Mouse (Mus musculus): ENCODE results near the gene Coq8b. TPM values are rescaled to one million over a fixed set of nuclear protein-coding genes. Genes with fewer than 3 reads are reported as not detected.

The Coq8b gene
- total and polyA plus RNA-seq, 2 experiments from 2014 or later: 15.1 to 26.0 TPM

DNA sequence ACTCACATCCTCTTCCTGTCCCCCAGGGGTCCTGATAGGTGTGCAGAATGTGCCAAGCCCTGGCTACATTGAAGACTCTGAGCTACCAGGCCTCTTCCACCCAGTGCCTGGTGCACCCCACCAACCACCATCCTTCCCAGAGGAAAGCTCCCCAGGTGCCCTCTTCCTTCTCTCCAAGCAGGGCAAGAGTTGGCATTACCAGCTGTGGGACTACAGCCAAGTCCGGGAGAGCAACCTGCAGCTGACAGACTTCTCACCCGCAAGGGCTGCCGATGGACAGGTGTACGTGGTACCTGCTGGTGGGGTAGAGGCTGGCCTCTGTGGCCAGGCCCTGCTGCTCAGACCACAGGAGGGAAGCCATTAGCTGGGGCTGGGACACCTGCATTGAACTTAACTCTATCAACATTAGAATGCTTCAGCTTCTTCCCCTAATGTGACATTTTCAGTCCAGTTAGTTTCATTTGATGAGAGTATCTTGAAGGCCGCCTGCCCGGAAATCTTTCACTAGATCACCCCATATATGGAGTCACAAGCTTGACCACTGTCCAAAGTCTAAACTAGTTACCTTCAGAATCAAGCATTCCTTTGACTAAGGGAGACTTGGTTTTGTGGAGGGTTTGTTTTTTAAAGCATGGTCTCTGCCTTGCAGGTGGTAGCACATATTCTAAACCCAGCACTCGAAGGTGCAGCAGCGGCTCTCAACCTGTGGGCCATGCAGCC, 28.9 kb upstream of the Coq8b start:
- no peak overlapping the region for H3K9ac ChIP-seq (replicated peaks; ENCODE audit: low read length, poor library complexity, severe bottlenecking)
- H3K4me1 ChIP-seq (ENCODE audit: insufficient read depth, low read length): no peaks in the 10 kb centered on the region
- H3K4me2 ChIP-seq (ENCODE audit: low read depth, low read length, poor library complexity, severe bottlenecking): no peak overlapping the region
- H3K9me3 ChIP-seq (ENCODE audit: low read length): no peaks in the 10 kb centered on the region
- DNase-seq (ENCODE audit: low spot score) (no peak), ATAC-seq (ENCODE audit: low FRiP score) (no peak)
- no peak overlapping the region for H3K27ac ChIP-seq (ENCODE audit: low read depth, low read length)
- H3K4me3 ChIP-seq (ENCODE audit: low read depth, low read length): no peak overlapping the region
- H3K27me3 ChIP-seq (ENCODE audit: insufficient read depth, low read length): no peaks in the 10 kb centered on the region
- no peak for TF ChIP-seq CTCF (IDR thresholded peaks at IDR 0.05)
- peaks cover 42% of the 10 kb centered on the region for H3K36me3 ChIP-seq (ENCODE audit: insufficient read depth, low read length)
- 97% methylated on average over 8 of the region's 8 CpGs for WGBS

DNA sequence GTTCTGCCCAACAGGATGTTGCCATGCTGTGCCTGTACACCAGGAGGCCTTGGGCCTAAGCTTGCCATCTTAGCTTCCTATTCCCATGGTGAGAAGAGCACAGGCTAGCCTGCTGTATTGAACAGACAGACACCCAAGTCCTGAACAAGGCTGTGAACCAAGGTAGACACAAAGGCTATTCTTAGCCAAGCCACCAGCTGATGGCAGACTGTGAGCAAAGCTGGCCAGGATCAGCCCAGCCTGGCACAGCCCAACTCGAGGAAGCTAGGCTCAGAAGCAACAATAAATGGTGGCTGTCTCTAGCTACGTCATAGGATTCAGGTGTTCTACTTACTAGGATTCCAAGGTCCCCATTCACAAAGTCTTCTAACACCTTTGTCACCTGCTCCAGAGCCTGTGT, 20.2 kb upstream of the Coq8b start:
- H3K4me1 ChIP-seq (ENCODE audit: insufficient read depth, low read length): no peaks in the 10 kb centered on the region
- H3K27me3 ChIP-seq (ENCODE audit: insufficient read depth, low read length): no peaks in the 10 kb centered on the region
- H3K36me3 ChIP-seq (ENCODE audit: insufficient read depth, low read length): peaks cover 71% of the 10 kb centered on the region
- DNase-seq (ENCODE audit: low spot score): no peak
- no peak overlapping the region for H3K27ac ChIP-seq (ENCODE audit: low read depth, low read length)
- no peak for TF ChIP-seq CTCF (IDR thresholded peaks at IDR 0.05)
- H3K4me3 ChIP-seq (ENCODE audit: low read depth, low read length): no peak overlapping the region
- H3K4me2 ChIP-seq (ENCODE audit: low read depth, low read length, poor library complexity, severe bottlenecking): no peak overlapping the region
- no peak for ATAC-seq (ENCODE audit: low FRiP score)
- 89% methylated on average over 2 of the region's 2 CpGs for WGBS
- H3K9ac ChIP-seq (replicated peaks; ENCODE audit: low read length, poor library complexity, severe bottlenecking): no peak overlapping the region
- H3K9me3 ChIP-seq (ENCODE audit: low read length): no peaks in the 10 kb centered on the region

DNA sequence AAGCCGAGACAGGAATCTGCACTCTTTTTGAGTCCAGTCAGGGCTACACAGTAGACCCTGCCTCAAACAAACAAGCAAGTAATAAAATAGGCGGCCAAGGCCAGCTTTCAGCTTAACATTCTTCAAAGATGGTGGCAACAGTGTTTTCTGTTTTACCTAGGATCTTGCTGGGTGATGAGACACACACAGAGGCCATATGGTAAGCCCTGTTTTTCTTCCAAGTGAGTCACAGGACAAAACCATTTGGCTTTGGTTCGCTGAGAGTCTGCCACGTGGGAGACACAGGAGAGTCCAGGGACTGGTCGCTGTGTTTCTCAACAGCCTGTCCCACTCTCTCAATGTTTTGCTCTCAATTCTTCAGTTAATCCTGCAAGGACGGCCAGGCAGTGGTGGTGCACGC, 14.2 kb upstream of the Coq8b start:
- no peaks in the 10 kb centered on the region for H3K27me3 ChIP-seq (ENCODE audit: insufficient read depth, low read length)
- no peak overlapping the region for H3K4me3 ChIP-seq (ENCODE audit: low read depth, low read length)
- 85% methylated on average over 7 of the region's 7 CpGs for WGBS
- peaks cover 28% of the 10 kb centered on the region for H3K36me3 ChIP-seq (ENCODE audit: insufficient read depth, low read length)
- DNase-seq (ENCODE audit: low spot score) (no peak), ATAC-seq (ENCODE audit: low FRiP score) (no peak)
- TF ChIP-seq CTCF (IDR thresholded peaks at IDR 0.05): no peak
- H3K9me3 ChIP-seq (ENCODE audit: low read length): no peaks in the 10 kb centered on the region
- no peak overlapping the region for H3K4me2 ChIP-seq (ENCODE audit: low read depth, low read length, poor library complexity, severe bottlenecking)
- no peak overlapping the region for H3K9ac ChIP-seq (replicated peaks; ENCODE audit: low read length, poor library complexity, severe bottlenecking)
- peaks cover 1% of the 10 kb centered on the region; the same call in 1 of the 2 replicates for H3K4me1 ChIP-seq (ENCODE audit: insufficient read depth, low read length)
- no peak overlapping the region for H3K27ac ChIP-seq (ENCODE audit: low read depth, low read length)

DNA sequence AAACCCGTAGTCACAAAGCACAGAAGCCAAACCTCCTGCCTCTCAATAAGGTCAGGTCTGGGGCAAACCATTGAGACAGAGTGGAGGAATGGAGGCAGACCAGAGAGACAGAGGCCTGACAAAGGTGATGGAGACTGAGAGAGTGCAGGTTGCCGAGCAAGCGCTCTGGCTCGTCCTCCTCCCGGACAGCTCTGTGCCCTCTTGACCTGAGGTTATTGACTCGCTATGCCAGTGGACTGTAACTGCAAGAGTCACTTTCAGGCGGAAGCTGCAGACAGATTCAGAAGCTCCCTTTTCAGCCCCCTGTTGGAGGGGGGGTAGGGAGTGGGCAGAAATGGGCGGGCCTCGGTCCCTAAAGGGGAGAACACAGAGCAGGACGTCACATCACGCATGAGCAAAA, 12.9 kb upstream of the Coq8b start:
- Histone ChIP-seq H3K27ac (ENCODE audit: low read depth, low read length) (no peak overlapping the region), H3K4me2 (ENCODE audit: low read depth, low read length, poor library complexity, severe bottlenecking) (no peak overlapping the region), H3K4me3 (ENCODE audit: low read depth, low read length) (no peak overlapping the region), H3K27me3 (ENCODE audit: insufficient read depth, low read length) (no peaks in the 10 kb centered on the region), H3K4me1 (ENCODE audit: insufficient read depth, low read length) (peaks cover 12% of the 10 kb centered on the region; the same call in 1 of the 2 replicates), H3K36me3 (ENCODE audit: insufficient read depth, low read length) (peaks cover 19% of the 10 kb centered on the region; the same call in 1 of the 2 replicates), H3K9ac (replicated peaks; ENCODE audit: low read length, poor library complexity, severe bottlenecking) (no peak overlapping the region), H3K9me3 (ENCODE audit: low read length) (no peaks in the 10 kb centered on the region)
- DNase-seq (ENCODE audit: low spot score): no peak
- WGBS: 84% methylated on average over 11 of the region's 11 CpGs
- TF ChIP-seq CTCF (IDR thresholded peaks at IDR 0.05): no peak
- no peak for ATAC-seq (ENCODE audit: low FRiP score)

DNA sequence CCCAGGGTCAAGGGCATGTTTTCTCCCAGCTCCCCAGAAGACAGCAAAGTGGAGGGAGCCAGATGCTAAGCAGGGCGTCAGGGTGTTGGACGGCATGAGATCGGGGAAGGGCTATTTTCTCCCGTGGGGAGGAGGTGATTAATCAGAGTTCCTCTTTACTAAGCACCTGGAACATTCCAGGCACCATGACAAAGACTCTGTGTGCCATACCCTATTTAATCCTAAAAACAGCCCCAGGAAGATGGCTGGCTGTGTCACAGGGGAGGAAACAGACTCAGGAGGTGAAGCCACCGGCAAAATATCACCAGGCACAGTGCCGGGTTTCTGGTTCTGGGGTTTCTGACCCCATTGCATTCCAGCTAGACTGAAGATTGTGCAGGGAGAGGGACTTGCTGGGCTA, 10.9 kb upstream of the Coq8b start:
- peaks cover 9% of the 10 kb centered on the region; the same call in 1 of the 2 replicates for H3K36me3 ChIP-seq (ENCODE audit: insufficient read depth, low read length)
- H3K9me3 ChIP-seq (ENCODE audit: low read length): no peaks in the 10 kb centered on the region
- no peaks in the 10 kb centered on the region for H3K27me3 ChIP-seq (ENCODE audit: insufficient read depth, low read length)
- ATAC-seq (ENCODE audit: low FRiP score) (no peak), DNase-seq (ENCODE audit: low spot score) (no peak)
- H3K4me3 ChIP-seq (ENCODE audit: low read depth, low read length): no peak overlapping the region
- WGBS: 87% methylated on average over 6 of the region's 6 CpGs
- no peak overlapping the region for H3K4me2 ChIP-seq (ENCODE audit: low read depth, low read length, poor library complexity, severe bottlenecking)
- no peak overlapping the region for H3K27ac ChIP-seq (ENCODE audit: low read depth, low read length)
- no peak for TF ChIP-seq CTCF (IDR thresholded peaks at IDR 0.05)
- peaks cover 31% of the 10 kb centered on the region for H3K4me1 ChIP-seq (ENCODE audit: insufficient read depth, low read length)
- no peak overlapping the region; the same call in 1 of the 2 replicates for H3K9ac ChIP-seq (replicated peaks; ENCODE audit: low read length, poor library complexity, severe bottlenecking)

DNA sequence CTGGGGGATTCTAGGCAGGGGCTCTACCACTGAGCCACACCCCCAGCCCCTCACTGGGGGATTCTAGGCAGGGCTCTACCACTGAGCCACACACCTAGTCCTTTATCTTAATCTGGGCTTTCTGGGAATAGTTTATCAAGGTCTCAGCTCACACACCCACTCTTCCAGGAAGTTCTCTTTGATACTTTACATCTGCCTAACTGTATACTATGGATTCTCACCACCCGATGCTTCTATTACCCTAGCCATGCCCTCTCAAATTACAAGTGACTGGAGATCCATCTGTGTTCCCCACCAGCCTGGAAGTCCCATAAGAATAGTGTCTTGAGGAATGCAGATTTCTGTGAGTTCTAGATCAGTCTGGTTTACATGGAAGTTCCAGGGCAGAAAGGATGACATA, 10.3 kb upstream of the Coq8b start:
- ATAC-seq (ENCODE audit: low FRiP score): no peak
- Histone ChIP-seq H3K9me3 (ENCODE audit: low read length) (no peaks in the 10 kb centered on the region), H3K36me3 (ENCODE audit: insufficient read depth, low read length) (peaks cover 6% of the 10 kb centered on the region; the same call in 1 of the 2 replicates), H3K9ac (replicated peaks; ENCODE audit: low read length, poor library complexity, severe bottlenecking) (no peak overlapping the region), H3K27me3 (ENCODE audit: insufficient read depth, low read length) (no peaks in the 10 kb centered on the region), H3K4me3 (ENCODE audit: low read depth, low read length) (no peak overlapping the region), H3K27ac (ENCODE audit: low read depth, low read length) (no peak overlapping the region), H3K4me1 (ENCODE audit: insufficient read depth, low read length) (peaks cover 33% of the 10 kb centered on the region), H3K4me2 (ENCODE audit: low read depth, low read length, poor library complexity, severe bottlenecking) (no peak overlapping the region)
- 90% methylated on average over 1 of the region's 1 CpGs for WGBS
- no peak for DNase-seq (ENCODE audit: low spot score)
- TF ChIP-seq CTCF (IDR thresholded peaks at IDR 0.05): no peak
